Mouse (Mus musculus) adrenal gland, postnatal 4 days (tissue): ENCODE results near the gene Shisa2. TPM values are rescaled to one million over a fixed set of nuclear protein-coding genes. Genes with fewer than 3 reads are reported as not detected.
A peak's percentile ranks its signal among the peaks of the same experiment; 100 is the strongest.
"Not testable (repeated sequence)": the region's sequence is repeated elsewhere in the genome, so short reads cannot be mapped to it uniquely, and the experiment has no call there.

Experiments
- DNase-seq, 2 experiments: peaks; one replicate each; pipeline ENCODE4 v3.0.0; 2021 to 2022; ENCODE audit warnings: low spot score in 2 of 2, mixed read lengths in 2 of 2
- long read RNA-seq, 2 experiments: library from polyadenylated mRNA; stranded (forward); transcript quantifications; one replicate each; pipeline ENCODE4 v2.0.0; 2021
- total RNA-seq, 2 experiments: library from RNA; stranded (reverse); gene quantifications; 2 replicates each; pipeline ENCODE4 v1.2.3; 2021

The Shisa2 gene
- total RNA-seq, result 1 to 10 TPM; 5.5 to 8.2 TPM
- long read RNA-seq, experiment 1, transcript Shisa2-201 (2 exons, 3,119 nt), result major isoform, 12 of 12 reads
- long read RNA-seq, experiment 1, partial matches to known transcripts, result 0 of 12 reads
- long read RNA-seq, experiment 1, other reads (novel, unspliced or antisense), result 0 of 12 reads
- long read RNA-seq, experiment 2, transcript Shisa2-201 (2 exons, 3,119 nt), result major isoform, 16 of 16 reads
- long read RNA-seq, experiment 2, partial matches to known transcripts, result 0 of 16 reads
- long read RNA-seq, experiment 2, other reads (novel, unspliced or antisense), result 0 of 16 reads

- peak; percentile 52 to 71 for DNase-seq
Measured at GRCm38 (mm10) chr14:59625158-59625805, at the start of gene Shisa2. Gene Shisa2 (plus strand): TSS chr14:59625308.

GRCm38 (mm10) chr14:59576385-59576784, 48.7 kb upstream of the Shisa2 start:
- DNase-seq, result no peak

- DNase-seq, result no peak
Measured at GRCm38 (mm10) chr14:59590614-59591013, 34.5 kb upstream of the Shisa2 start.

- no peak for DNase-seq
Measured at GRCm38 (mm10) chr14:59591901-59592300, 33.2 kb upstream of the Shisa2 start.

GRCm38 (mm10) chr14:59592593-59592992, 32.5 kb upstream of the Shisa2 start:
- no peak for DNase-seq

- DNase-seq, result no peak
Measured at GRCm38 (mm10) chr14:59594988-59595387, 30.1 kb upstream of the Shisa2 start.

GRCm38 (mm10) chr14:59597398-59598259, 27.5 kb upstream of the Shisa2 start, which contains the start of gene Cdadc1:
Gene Cdadc1 (minus strand): TSS chr14:59597959.
- peak; percentile 94 to 95 for DNase-seq

GRCm38 (mm10) chr14:59598260-59598627, 26.9 kb upstream of the Shisa2 start:
- no peak for DNase-seq

GRCm38 (mm10) chr14:59604002-59604645, 21.0 kb upstream of the Shisa2 start:
- DNase-seq, result no peak

GRCm38 (mm10) chr14:59605671-59606353, 19.3 kb upstream of the Shisa2 start:
- peak in 1 of 2 experiments; percentile 50 for DNase-seq

- no peak for DNase-seq
Measured at GRCm38 (mm10) chr14:59607021-59607420, 18.1 kb upstream of the Shisa2 start.

- DNase-seq, result peak in 1 of 2 experiments; percentile 55
Measured at GRCm38 (mm10) chr14:59612920-59613625, 12.0 kb upstream of the Shisa2 start.

- DNase-seq, result not testable (repeated sequence)
Measured at GRCm38 (mm10) chr14:59614149-59614548, 11.0 kb upstream of the Shisa2 start.

- DNase-seq, result no peak
Measured at GRCm38 (mm10) chr14:59616802-59617201, 8.3 kb upstream of the Shisa2 start.

GRCm38 (mm10) chr14:59624326-59624885, 702 bp upstream of the Shisa2 start:
- no peak for DNase-seq

- DNase-seq, result no peak
Measured at GRCm38 (mm10) chr14:59625806-59626364, 777 bp downstream of the Shisa2 start.

- DNase-seq, result no peak
Measured at GRCm38 (mm10) chr14:59626711-59627110, 1.6 kb downstream of the Shisa2 start.

GRCm38 (mm10) chr14:59627142-59627680, 2.1 kb downstream of the Shisa2 start:
- DNase-seq, result no peak

GRCm38 (mm10) chr14:59627823-59628222, 2.7 kb downstream of the Shisa2 start:
- DNase-seq, result no peak
